ENCODE assay signal across 14 mouse cellular contexts in the genomic region with DNA sequence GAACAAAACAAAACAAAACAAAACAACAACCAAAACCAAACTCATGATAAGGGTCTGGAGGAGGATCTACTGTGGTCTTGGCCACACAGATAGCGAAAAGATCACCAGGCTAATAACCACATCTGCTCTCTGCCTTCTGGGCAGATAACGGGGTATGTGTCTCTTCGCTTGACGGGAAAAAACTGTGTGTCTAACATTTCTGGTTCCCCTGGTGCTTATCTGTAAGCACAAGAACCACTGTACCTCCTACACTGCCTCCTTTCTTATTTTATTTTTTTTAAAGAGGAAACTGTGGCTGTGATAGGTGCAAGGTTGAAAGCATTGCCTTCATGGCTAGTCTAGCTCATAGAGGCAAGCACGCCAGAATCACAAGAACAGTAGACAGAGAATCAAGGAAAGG.
DNase-seq lines count a peak whose midpoint lies in the region; ATAC-seq lines count a peak whose summit lies in the region.
"Had no signal": no experiment of that assay in that cellular context is flagged by ENCODE, and none has a peak within 500 bp of the region (broad histone marks: within the 10 kb centered on the region; RNA-seq: fewer than 3 reads in every experiment).

No protein-coding gene starts in this region.

- ATAC-seq in activated CD4-positive, CD25-positive, alpha-beta regulatory T cell, adult 4 months, result peak; percentile 50
- ATAC-seq in megakaryocyte, adult 5-6 weeks (ENCODE audit: poor library complexity, severe bottlenecking), result peak; percentile 38
- ATAC-seq: intestine, embryonic 16.5 days had no signal

- peak; percentile 48 for DNase-seq in CD4-positive, CD25-positive, alpha-beta regulatory T cell, adult 2 months (ENCODE audit: low read depth, low spot score)
- peak; percentile 39 for DNase-seq in liver
- no peak for DNase-seq in lung, postnatal 25 days (ENCODE audit: low spot score)
- no peak for DNase-seq in layer of hippocampus, adult 11-12 months (ENCODE audit: low spot score)
- DNase-seq in ovary, postnatal 36 days (ENCODE audit: low spot score), result no peak
- DNase-seq in B cell, adult 2 months, result no peak
- DNase-seq: adrenal gland, postnatal 36 days; cerebellum, postnatal 14 days; gastrocnemius, postnatal 36 days; kidney, postnatal 10 days; thymus, postnatal 36 days had no signal

Comparison
In these comparisons a context has a peak if more than half of its experiments do, and no peak if none do; other contexts are left out.
1. DNase-seq: peak in CD4-positive, CD25-positive, alpha-beta regulatory T cell, adult 2 months (single experiment) and liver (single experiment); none in lung, postnatal 25 days (single experiment), layer of hippocampus, adult 11-12 months (single experiment), ovary, postnatal 36 days (single experiment) and B cell, adult 2 months (0 of 2).